Mouse (Mus musculus): ENCODE measurements around the gene Rap1gap2. TPM values are rescaled to one million over a fixed set of nuclear protein-coding genes. Genes with fewer than 3 reads are reported as not detected.

Rap1gap2 gene
- total RNA-seq (2023), result 100 to 1,000 TPM; 183 to 221 TPM

DNA sequence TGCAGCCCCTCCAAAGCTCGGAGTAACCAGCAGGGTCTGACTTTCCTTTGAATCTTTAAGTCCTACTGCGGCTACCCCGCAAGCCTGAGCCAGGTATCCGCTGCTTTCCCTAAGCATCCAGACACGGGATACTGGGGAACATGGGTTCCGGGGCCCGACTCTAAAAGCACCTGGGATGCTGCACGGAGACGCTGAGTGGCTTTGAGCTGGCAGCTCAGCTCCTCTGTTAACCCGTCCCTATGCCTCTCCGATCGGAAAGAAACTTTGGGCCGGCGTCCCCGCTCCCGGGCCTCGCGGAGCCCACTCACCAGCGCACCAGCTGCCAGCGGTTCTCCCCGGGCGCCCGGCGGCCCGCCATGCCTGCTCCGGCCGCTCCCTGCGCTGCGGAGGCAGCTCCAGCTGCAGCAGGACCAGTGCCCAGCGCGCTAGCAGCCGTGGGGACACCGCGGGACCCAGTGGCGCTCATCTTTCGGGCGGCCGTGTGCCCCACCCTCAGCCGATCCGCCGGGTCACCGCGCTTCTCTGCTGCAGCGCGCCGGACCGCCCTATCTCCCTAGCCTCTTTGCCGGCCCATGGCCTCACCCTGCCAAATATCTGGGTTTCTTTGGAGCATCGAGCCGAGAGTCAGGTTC lies at the start of gene Rap1gap2:
Gene Rap1gap2 (minus strand): TSS at position 371 of the 632 bp plus-strand sequence.

DNA sequence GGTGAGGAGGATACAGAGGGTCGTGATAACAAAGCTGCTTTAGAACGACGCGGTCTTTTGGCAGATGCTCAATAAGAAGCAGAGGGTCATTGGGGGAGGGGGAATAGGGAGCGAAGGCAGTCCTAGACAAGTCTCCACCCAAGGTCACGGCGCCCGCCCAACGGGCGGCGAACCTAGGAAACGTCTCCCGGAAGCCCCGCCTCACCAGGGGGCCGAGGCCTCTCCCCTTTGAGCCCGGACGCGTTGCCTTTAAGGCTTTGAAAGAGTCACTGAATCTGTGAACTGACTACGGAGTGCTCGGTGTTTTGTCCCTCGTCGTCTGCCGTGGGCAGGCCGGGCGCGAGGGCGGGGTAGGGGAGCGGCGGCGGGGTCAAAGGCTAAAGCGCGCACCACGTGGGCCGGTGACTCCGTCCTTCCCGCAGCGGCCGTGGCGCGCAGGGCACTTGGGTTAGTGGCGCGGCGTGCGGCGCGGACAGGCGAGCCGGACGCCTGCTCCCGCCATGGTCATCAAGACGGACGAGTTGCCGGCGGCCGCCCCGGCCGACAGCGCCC lies 38.5 kb upstream of the Rap1gap2 start, which contains the start of gene Cluh:
Gene Cluh (plus strand): TSS at position 401 of the 552 bp plus-strand sequence.

DNA sequence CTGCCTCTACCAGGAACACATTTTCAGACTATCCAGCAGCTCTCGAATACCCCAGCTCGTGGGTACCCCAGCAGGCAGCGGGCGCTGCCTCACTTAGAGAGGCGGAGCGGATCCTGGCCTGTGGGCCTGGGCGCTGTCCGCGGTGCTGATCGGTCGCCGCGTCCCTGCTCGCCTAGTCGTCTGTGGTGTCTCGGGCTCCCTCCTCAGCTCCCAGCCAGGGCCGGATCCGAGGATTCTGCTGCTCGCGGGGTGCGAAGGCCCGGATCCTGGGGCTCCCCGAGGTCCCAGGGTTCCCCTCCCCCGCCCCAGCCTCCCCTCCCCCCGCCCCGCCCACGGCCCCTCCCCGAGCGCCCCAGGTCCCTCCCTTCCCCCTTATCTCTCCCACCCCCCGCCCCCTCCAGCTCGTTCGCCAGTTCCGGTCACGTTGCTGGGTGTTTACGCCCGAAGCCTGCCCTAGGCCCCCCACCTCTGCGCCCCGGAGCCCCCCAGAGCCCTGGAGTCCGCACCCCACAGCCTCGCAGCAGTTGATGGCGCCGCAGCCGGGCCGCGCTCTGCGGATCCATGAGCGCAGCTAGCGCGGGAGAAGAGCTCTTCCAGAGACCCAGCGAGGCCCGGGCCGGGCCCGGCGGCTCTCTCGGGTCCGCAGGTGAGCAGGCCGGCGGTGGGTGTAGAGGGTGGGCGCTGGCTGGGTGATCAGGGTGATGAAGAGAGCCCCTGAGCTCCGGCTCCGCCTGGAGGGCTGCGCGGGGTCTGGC lies 8.7 kb upstream of the Rap1gap2 start, which contains the start of gene Ccdc92b:
Gene Ccdc92b (plus strand): TSS at position 405 of the 755 bp plus-strand sequence.

DNA sequence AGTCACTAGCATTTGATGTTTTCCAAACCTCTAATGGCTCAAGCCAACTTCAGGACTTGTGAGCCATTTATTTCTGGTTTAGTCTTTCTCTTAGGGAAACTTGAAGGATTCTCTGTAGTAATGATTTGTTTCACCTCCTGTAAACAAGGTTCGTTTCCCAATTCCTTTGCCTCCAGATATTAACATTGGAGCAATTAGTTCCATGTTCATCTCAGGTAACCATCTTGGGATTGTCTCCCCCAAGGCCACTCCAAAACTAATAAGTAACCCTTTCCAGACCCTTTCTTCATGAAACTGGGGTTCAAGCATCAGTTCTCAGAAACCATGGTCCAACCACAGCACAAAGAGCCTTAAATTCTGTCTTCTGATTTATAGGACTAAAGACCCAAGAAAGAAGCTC lies 248.9 kb downstream of the Rap1gap2 start, which contains the start of gene Olfr412:
Gene Olfr412 (plus strand): TSS at position 301 of the 400 bp plus-strand sequence.

DNA sequence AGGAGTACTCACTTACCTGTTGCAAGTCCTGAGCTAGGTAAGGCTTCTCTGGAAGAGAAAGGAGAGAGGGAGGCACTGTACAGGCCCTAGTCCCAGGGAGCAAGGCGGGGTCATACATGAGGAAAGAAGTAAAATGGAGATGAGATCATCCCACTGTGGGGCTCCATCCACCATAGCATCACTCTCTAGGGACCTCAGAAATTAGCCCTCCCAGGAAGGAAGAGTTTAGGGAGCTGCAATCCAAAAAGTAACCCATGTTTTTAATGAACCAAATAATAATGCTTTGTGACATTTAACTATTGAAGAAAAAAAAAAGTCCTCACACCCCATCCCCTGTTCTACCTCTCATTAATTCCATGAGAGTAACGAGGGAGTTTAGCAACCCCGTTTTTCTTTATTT lies 258.2 kb downstream of the Rap1gap2 start, which contains the start of gene Olfr411:
Gene Olfr411 (minus strand): TSS at position 101 of the 400 bp plus-strand sequence.

DNA sequence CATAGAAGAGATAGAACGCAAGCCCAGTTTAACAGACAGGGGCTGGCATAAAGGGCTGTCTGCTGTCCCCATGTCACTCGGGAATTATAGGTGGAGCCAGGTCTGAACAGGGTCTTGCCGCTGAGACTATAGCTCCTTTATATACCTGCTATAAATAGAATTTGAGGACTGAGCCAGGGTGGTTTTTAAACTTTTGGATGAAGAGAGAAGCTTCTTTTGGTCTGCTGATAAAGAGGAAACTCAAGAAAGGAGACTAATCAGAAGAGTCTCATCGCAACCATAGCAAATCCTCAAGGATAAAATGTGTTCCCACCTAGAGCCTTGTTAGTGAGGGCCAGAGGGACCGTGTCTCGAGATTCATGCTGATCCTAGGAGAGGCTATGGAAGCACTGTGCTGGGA lies 272.8 kb downstream of the Rap1gap2 start, which contains the start of gene Olfr410:
Gene Olfr410 (minus strand): TSS at position 101 of the 400 bp plus-strand sequence.

Other genes with a start within 250 kb of the Rap1gap2 start
- gene Olfr412, start 248.8 kb downstream of the Rap1gap2 start, total RNA-seq (2023), result not detected
- gene Ccdc92b, start 8.7 kb upstream of the Rap1gap2 start, total RNA-seq (2023), result under 1 TPM in 1 of 2 experiments, not detected in 1; 0.18 TPM
- 10 to 100 TPM; 42.9 to 47.9 TPM for gene Cluh, start 38.6 kb upstream of the Rap1gap2 start, total RNA-seq (2023)
- 100 to 1,000 TPM; 102 to 108 TPM for gene Pafah1b1, start 113.8 kb upstream of the Rap1gap2 start, total RNA-seq (2023)
- 10 to 100 TPM; 13.2 to 16.4 TPM for gene Mettl16, start 159.9 kb upstream of the Rap1gap2 start, total RNA-seq (2023)
- 100 to 1,000 TPM in 1 of 2 experiments, 10 to 100 TPM in 1; 91.2 to 107 TPM for gene Mnt, start 220.0 kb upstream of the Rap1gap2 start, total RNA-seq (2023)